Mouse (Mus musculus) heart, postnatal 0 days (tissue): ENCODE data around the gene Hecw2.

Experiments
- CTCF ChIP-seq: IDR thresholded peaks from 2 replicates; pipeline ENCODE4 v1.5.1; 2016; ENCODE audit warnings: antibody characterized with exemption, control low read depth, low read depth
- EP300 ChIP-seq: IDR thresholded peaks from 2 replicates; pipeline ENCODE4 v1.6.1; 2016; ENCODE audit warnings: antibody characterized with exemption, low read depth

- no peak for TF ChIP-seq CTCF
- TF ChIP-seq EP300: no peak
Measured at GRCm38 (mm10) chr1:53839392-53839791, 355.6 kb downstream of the Hecw2 start.
